Mouse (Mus musculus): Measurements from ENCODE around the gene Gm49388.

DNA sequence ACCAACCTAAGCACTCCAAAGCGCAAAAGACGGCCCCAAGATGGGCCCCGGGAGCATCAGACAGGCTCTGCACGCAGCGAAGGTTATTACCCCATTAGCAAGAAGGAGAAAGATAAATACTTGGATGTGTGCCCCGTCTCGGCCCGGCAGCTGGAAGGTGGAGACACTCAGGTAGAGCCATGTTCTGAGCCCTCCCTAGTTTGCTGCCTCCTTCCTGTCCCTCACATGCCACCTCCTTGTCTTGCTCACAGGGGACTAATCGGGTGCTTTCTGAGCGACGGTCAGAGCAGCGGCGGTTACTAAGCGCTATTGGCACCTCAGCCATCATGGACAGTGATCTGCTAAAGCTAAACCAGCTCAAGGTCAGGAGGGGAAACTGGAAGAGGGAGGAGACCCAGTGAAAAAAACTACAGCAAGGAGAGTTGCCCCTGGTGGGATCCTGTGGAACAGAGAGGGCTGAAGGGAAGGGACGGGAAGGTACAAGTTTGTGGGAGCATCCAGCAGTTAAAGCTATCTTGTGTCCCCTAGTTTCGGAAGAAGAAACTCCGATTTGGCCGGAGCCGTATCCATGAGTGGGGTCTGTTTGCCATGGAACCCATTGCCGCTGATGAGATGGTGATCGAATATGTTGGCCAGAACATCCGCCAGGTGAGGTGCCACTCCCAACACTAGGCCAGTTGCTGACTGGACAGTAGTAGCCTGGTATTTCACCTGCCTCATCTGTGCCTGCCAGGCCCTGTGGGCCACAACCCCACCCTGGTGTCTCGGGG lies 11.9 kb downstream of the Gm49388 start:
- TF ChIP-seq CTCF (IDR thresholded peaks at IDR 0.05), result no peak
- no peak for TF ChIP-seq EP300 (IDR thresholded peaks at IDR 0.05)
